Mouse (Mus musculus): ENCODE measurements around the gene Rbm24.

Gene Rbm24

GRCm38 (mm10) chr13:46438960-46439359 is 20.7 kb downstream of the Rbm24 start:
- DNase-seq (ENCODE audit: low spot score in 2 of 2), result no peak

GRCm38 (mm10) chr13:46444021-46444420 is 25.8 kb downstream of the Rbm24 start:
- no peak for DNase-seq (ENCODE audit: low spot score in 2 of 2)

DNA sequence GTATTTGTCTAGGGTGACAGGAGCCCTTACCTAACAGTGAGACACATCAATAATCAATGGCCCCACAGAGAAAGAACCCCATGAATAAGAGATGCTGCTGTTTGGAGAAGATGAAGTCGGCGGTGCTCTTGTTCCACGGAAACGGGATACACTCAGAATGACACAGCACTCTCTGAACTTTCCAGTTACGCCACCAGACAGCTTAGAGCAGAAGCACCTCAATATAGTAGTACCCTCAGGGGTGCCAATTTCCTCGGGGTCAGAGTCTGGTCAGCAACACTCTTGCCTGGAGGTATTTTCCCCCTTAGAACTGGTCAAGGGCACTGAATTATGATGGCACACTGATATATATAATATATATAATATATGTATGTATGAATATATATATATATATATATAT is 27.8 kb downstream of the Rbm24 start:
- no peak for DNase-seq (ENCODE audit: low spot score in 2 of 2)

GRCm38 (mm10) chr13:46448276-46448675 is 30.0 kb downstream of the Rbm24 start:
- no peak for DNase-seq (ENCODE audit: low spot score in 2 of 2)

- no peak for DNase-seq (ENCODE audit: low spot score in 2 of 2)
These were observed 31.7 kb downstream of the Rbm24 start for GRCm38 (mm10) chr13:46449955-46450354.

GRCm38 (mm10) chr13:46450623-46451022 is 32.4 kb downstream of the Rbm24 start:
- no peak for DNase-seq (ENCODE audit: low spot score in 2 of 2)

DNA sequence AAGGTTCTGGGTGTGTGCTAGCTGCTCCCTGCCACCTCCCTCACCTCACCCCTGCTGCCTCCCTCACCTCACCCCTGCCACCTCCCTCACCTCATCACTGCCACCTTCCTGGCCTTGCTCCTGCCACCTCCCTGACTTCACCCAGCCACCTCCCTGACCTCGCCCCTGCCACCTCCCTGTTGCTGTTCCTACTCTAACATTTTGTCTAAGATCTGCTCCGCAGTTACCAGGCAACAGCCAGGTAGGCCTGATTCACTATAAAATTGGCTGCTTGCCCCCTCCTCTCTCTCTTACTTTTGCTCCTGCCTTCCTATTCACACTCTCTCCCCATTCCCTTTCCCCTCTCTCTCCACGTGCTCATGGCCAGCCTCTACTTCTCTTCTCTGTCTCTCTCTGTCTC is 33.3 kb downstream of the Rbm24 start:
- DNase-seq (ENCODE audit: low spot score in 2 of 2), result no peak

GRCm38 (mm10) chr13:46459546-46459945 is 41.3 kb downstream of the Rbm24 start:
- DNase-seq (ENCODE audit: low spot score in 2 of 2), result no peak

DNA sequence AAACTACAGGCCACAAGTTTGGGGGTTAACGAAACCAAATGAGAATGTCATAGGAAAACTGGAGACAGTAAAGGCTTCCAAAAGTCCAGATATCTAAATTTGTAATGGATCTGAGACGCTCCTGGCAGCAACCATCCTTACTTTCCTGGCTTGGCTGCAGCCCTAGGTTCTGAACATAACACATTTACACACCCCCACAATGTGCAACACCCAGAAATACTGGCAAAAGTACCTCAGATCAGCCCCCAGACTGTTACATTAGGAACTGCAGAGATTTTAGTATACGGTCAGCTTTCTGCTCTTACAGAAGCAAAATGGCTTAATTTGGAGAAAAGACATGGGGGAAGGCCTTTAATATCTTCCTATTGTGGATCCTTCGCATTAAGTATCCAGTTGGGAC is 44.0 kb downstream of the Rbm24 start:
- DNase-seq (ENCODE audit: low spot score in 2 of 2), result no peak

GRCm38 (mm10) chr13:46463764-46464163 is 45.5 kb downstream of the Rbm24 start:
- no peak for DNase-seq (ENCODE audit: low spot score in 2 of 2)

DNA sequence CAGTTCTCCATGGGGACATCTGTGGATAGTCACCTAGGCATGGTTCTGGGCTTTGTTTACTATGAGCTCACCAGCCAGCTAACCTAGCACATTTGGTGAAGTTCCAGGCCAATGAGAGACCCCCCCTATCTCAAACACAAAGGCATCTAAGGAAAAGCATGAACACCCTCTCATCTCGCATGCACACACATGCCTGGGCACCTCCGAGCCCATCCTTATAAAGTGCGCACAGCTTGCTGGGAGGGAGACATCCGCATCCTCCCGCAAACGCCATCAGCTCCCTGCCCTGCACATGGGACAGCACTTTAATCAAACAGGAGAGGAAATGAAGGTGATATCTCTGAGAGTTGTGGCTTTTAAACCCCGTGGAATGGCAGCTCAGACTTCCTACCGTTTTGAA is 50.0 kb downstream of the Rbm24 start:
- no peak for DNase-seq (ENCODE audit: low spot score in 2 of 2)

- no peak for DNase-seq (ENCODE audit: low spot score in 2 of 2)
These were observed 51.3 kb downstream of the Rbm24 start for GRCm38 (mm10) chr13:46469536-46469935.

Measured in spleen, postnatal 4 days (tissue).